Mouse (Mus musculus): Measurements from ENCODE around the gene Metap1. TPM values are rescaled to one million over a fixed set of nuclear protein-coding genes. Genes with fewer than 3 reads are reported as not detected.

Metap1 gene
- total RNA-seq, 2 experiments from 2014 or later, result 48.0 to 48.3 TPM

- intact Hi-C loops (cut with DNase I), result loop anchor here (5.0 kb wide), 1 partner anchor 445 kb away; no protein-coding TSS in a partner anchor
- no peak for DNase-seq (ENCODE audit: extremely low spot score in 1 of 2, low spot score in 2 of 2)
Measured at GRCm38 (mm10) chr3:138461832-138462231, 27.5 kb downstream of the Metap1 start.

DNA sequence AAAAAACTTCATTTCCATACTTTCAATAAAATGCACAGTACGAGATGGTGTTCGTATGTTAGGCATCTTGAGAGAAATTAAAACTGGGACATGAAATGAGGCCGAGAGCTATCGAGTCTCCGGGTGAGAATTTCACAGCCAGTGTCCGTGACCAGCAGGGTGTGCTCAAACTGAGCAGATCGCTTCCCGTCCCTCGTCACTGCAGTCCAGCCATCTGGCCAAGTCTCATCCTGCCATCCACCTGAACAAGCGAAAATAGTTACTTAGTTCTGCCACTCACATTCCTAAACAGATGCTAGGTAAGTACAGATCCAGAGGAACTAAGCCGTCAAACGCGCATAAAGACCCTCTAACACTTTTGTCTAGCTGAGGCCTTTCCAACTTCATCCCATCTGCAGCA lies 29.1 kb downstream of the Metap1 start:
- peak; percentile 23 to 45 for DNase-seq (ENCODE audit: extremely low spot score in 1 of 2, low spot score in 2 of 2)
- intact Hi-C loops (cut with DNase I), result loop anchor here (5.0 kb wide), 1 partner anchor 447 kb away; no protein-coding TSS in a partner anchor

DNA sequence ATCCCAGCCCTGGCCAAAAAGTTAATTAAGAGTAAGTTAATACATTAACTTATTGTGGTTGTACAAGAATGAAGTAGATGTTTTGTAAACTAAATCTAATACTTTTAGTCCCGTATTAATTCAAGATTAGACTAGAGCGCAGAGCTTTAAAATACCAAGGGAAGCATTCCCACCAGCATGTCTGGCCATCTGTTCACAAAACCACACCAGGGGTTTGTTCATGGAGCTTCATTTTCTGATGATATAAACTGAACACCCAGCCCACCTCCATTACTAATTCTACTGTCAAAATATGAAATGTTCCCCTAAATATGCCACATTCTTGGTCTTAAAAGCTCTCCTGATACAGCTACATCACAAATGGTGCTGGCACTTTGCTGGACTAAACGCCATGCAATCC lies 30.9 kb downstream of the Metap1 start:
- intact Hi-C loops (cut with DNase I), result no loop called here
- no peak for DNase-seq (ENCODE audit: extremely low spot score in 1 of 2, low spot score in 2 of 2)

DNA sequence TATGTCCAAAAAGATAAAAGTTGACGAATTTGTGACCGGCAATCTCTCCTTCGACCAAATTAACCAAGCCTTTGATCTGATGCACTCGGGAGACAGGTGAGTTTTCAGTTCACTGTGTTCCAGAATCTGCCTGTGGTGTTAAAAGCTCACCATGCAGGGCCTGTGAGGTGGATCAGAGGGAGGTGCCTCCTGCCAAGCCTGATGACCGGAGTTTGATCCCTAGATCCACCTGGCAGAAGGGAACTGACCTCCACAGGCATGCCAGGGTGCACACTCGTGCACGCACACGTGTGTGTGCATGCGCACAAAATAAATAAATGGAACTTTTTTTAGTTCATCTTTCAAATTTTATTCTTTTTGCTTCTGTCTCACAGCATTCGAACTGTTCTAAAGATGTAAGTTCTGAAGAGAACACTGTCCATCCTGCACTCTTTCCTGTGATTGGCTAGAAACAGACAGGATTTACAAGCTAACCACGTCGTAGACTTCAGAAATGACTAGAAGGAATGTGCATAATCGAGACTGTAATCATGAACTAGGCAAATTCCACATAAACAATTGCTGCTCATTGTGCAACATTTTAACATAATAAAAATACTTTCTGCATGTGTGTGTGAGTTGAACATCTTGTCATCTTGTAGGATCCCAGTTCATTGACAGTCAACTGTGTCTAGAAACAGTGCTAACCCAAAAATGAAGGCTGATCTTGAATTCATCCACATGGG lies 34.4 kb downstream of the Metap1 start:
- intact Hi-C loops (cut with DNase I), result no loop called here
- DNase-seq (ENCODE audit: extremely low spot score in 1 of 2, low spot score in 2 of 2), result no peak

- DNase-seq (ENCODE audit: extremely low spot score in 1 of 2, low spot score in 2 of 2), result no peak
- intact Hi-C loops (cut with DNase I), result no loop called here
Measured at GRCm38 (mm10) chr3:138454234-138454633, 35.1 kb downstream of the Metap1 start.

- intact Hi-C loops (cut with DNase I), result no loop called here
- no peak for DNase-seq (ENCODE audit: extremely low spot score in 1 of 2, low spot score in 2 of 2)
Measured at GRCm38 (mm10) chr3:138452169-138452568, 37.1 kb downstream of the Metap1 start.

- intact Hi-C loops (cut with DNase I), result no loop called here
- DNase-seq (ENCODE audit: extremely low spot score in 1 of 2, low spot score in 2 of 2), result no peak
Measured at GRCm38 (mm10) chr3:138448077-138448860, 41.0 kb downstream of the Metap1 start.

- no peak for DNase-seq (ENCODE audit: extremely low spot score in 1 of 2, low spot score in 2 of 2)
- intact Hi-C loops (cut with DNase I), result no loop called here
Measured at GRCm38 (mm10) chr3:138443465-138443771, 45.9 kb downstream of the Metap1 start.

DNA sequence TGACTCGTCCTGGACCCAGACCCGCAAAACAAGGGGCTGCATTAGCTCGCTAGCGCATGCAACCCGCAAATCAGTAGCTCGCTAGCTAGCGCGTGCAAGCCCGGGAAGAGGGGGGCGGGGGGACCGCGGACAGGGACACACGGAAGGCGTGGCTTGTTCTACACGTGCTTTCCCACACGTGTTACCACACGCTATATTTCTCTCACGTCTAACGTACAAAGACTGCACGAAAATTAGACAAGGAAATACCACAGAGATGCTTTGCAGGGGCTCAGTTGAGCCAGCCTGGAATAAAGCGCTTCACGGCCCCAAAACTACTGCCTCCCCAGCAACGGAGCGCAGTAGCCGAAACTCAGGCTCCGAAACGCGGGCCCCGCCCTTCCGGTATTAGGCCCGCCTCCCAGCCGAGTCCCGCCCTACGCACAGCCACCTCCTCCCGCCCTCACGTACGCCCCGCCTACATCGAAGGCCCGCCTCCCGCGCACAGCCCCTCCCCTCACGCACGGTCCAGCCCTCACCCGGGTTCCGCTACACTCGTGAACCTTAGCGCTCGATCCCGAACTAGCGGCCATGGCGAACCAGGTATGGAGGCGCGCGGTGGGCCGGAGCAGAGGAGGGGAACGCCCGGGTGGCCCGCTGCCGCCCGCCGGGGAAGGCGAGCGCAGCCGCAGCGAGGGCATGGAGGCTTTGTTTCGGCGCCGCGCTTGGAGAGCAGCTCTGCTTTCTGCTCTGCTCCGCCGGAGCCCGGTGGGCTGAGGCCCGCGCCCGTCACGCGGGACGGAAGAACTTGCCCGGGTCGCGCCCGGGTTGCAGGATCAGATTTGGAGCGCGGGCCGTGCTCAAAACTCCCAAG lies 46.5 kb downstream of the Metap1 start, which contains the start of gene Adh5:
Gene Adh5, plus strand, starts transcription at position 482 of the 853 bp plus-strand sequence.
- intact Hi-C loops (cut with DNase I), result no loop called here

GRCm38 (mm10) chr3:138442203-138442602 lies 47.1 kb downstream of the Metap1 start:
- DNase-seq (ENCODE audit: extremely low spot score in 1 of 2, low spot score in 2 of 2), result no peak
- intact Hi-C loops (cut with DNase I), result no loop called here

More for the DNA sequence above, 46.5 kb downstream of the Metap1 start, which contains the start of gene Adh5:
- DNase-seq (ENCODE audit: extremely low spot score in 1 of 2, low spot score in 2 of 2), result peak; percentile 81 to 93

DNA sequence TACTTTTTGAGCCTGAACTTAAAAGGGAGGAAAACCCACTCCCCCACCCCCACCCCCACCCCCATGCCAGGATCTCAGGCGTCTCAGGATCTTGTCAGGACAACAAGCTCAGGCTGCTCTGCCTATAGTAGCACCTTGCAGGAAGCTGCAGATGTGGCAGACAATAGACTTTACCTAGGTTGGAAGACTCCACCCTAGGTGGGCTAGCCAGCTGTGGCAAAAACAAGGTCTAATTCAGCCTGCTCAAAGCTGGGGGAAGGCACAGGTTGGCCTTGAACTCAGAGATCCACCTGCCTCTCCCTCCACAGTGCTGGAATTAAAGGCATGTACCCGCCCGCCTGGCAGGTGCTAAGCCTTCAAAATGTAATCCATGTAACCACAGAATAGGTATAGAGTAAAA lies 50.6 kb downstream of the Metap1 start:
- no peak for DNase-seq (ENCODE audit: extremely low spot score in 1 of 2, low spot score in 2 of 2)
- intact Hi-C loops (cut with DNase I), result loop anchor here (10.0 kb wide), 1 partner anchor 654 kb away; no protein-coding TSS in a partner anchor

- peak in 1 of 2 experiments; percentile 25 for DNase-seq (ENCODE audit: extremely low spot score in 1 of 2, low spot score in 2 of 2)
- intact Hi-C loops (cut with DNase I), result loop anchor here (5.0 to 10.0 kb wide), 2 partner anchors 235 to 647 kb away; no protein-coding TSS in a partner anchor
Measured at GRCm38 (mm10) chr3:138431835-138432234, 57.5 kb downstream of the Metap1 start.

- intact Hi-C loops (cut with DNase I), result loop anchor here (5.0 to 10.0 kb wide), 2 partner anchors 233 to 646 kb away; no protein-coding TSS in a partner anchor
- no peak for DNase-seq (ENCODE audit: extremely low spot score in 1 of 2, low spot score in 2 of 2)
Measured at GRCm38 (mm10) chr3:138430360-138430976, 58.8 kb downstream of the Metap1 start.

- DNase-seq (ENCODE audit: extremely low spot score in 1 of 2, low spot score in 2 of 2), result no peak
- intact Hi-C loops (cut with DNase I), result no loop called here
Measured at GRCm38 (mm10) chr3:138424247-138424646, 65.1 kb downstream of the Metap1 start.

DNA sequence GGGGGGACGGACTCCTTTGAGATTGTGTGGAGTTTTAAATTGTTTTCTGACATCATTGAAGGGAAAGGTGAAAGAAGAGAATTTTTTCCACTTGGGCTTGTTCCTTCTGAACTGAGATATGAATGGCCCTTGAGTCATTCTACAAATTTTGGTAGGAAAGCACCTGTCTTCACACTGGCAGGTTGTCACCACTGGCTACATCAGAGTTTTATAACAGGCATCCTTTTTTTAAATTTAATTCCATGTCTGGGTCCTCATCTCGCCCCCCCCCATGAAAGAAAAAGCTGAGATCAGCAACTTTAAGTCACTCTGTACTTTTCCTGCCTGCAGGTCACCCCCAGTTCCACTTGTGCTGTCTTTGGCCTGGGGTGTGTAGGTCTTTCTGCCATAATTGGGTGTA lies 65.7 kb downstream of the Metap1 start:
- intact Hi-C loops (cut with DNase I), result no loop called here
- no peak for DNase-seq (ENCODE audit: extremely low spot score in 1 of 2, low spot score in 2 of 2)

GRCm38 (mm10) chr3:138420385-138420784 lies 68.9 kb downstream of the Metap1 start:
- intact Hi-C loops (cut with DNase I), result no loop called here
- DNase-seq (ENCODE audit: extremely low spot score in 1 of 2, low spot score in 2 of 2), result no peak

DNA sequence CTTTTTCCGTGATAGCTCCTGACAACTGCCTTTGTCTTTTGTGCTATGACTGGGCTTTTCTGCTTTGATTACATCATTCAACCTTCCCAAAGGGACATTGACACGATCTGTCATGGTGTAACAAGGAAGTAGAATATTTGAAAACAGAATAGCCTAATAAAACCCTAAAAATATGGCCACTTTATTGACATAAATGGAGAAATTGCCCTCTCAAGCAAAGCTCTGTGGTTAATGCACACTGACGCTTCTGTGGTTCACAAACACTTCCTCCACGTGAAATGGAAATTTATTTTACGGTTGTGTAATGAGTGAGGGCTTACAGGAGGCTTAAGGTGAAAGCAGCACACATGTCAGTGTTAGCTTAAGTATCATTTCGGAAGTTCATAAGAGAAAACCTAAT lies 69.9 kb downstream of the Metap1 start:
- no peak for DNase-seq (ENCODE audit: extremely low spot score in 1 of 2, low spot score in 2 of 2)
- intact Hi-C loops (cut with DNase I), result no loop called here

DNA sequence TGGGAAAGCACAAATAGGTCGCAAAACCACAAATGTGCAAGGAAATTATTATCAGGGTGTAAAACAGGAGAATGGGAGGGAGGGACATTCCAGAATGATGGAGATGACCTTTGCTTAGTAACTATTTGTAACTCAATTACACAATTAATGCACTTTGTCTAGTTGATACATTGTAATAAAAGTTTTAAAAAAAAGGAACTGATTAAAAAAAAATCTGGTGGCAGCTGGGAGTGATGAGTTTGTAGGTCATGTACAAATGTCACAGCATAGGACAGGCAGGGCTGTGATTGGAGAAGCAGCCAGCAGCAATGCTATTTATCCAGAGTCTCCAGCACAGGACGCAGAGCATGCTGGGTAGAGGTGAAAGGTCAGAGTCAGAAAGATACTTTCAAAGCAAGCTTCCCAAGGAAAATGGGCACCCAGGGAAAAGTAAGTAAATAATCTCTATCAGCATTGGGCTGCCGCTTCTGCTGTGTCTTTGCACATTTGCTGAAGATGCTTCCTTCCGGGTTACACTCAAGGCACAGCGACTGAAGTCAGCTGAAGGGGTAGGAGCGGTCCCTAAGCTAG lies 74.1 kb downstream of the Metap1 start, which contains the start of gene Adh4:
Gene Adh4, plus strand, starts transcription at position 346 of the 570 bp plus-strand sequence.
- intact Hi-C loops (cut with DNase I), result no loop called here
- no peak for DNase-seq (ENCODE audit: extremely low spot score in 1 of 2, low spot score in 2 of 2)

Data from left cerebral cortex, postnatal 10 days (tissue).